Mouse (Mus musculus): ENCODE data around the gene Omt2b.

DNA sequence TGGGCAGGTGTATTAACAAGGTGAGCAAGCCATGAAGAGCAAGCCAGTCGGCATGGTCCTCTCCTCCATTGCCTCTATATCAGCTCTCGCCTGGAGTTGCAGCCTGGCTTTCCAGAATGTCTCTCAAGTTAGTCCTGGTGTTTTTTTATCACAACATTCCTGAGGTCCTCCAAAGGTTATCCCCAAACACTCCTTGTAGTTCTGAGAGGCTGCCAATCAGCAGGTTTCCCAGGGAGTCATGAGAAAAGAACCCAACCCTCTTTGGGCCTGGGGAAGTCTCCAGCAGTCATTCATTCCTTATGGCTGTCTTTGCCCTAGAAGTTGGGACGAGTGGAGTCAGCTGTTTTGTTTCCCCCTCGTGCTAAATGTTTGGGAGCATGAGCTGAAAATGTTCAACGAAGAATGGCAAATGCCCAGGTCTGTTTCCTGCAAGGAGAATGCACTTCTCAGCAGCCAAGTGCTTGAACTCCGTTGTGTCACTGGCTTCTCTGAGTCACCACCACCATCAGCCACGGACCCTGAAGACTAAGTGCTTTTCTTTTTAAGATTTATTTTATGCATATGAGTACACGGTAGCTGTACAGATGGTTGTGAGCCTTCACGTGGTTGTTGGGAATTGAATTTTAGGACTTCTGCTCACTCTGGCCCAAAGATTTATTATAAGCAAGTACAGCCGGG lies 45.6 kb downstream of the Omt2b start:
- no peak for TF ChIP-seq POLR2A (IDR thresholded peaks at IDR 0.05; ENCODE audit: borderline replicate concordance, insufficient read depth, low read length)
- no peak for TF ChIP-seq CTCF (IDR thresholded peaks at IDR 0.05; ENCODE audit: borderline replicate concordance, insufficient read depth, low read depth, low read length)
